Mouse (Mus musculus) testis, adult 2 months (tissue): ENCODE measurements at regions not wholly inside any gene's neighbourhood (a gene's known extent, or its start where the extent isn't known, plus 50 kb on each side); places are given as distances from the start of the nearest gene placed in this dataset.

Experiments
- CTCF ChIP-seq: fragments of 200-500 bp; IDR thresholded peaks from 2 replicates; pipeline ENCODE4 v1.5.1; 2012; ENCODE audit warnings: low read depth, mild to moderate bottlenecking, inconsistent platforms, low read length, moderate library complexity; ENCODE audit not compliant: control insufficient read depth, insufficient read depth, insufficient replicate concordance
- POLR2A ChIP-seq: fragments of 200-500 bp; IDR thresholded peaks from 2 replicates; pipeline ENCODE4 v1.6.1; 2012; ENCODE audit warnings: low read depth, mild to moderate bottlenecking, inconsistent platforms, low read length, moderate library complexity; ENCODE audit not compliant: control insufficient read depth

- TF ChIP-seq CTCF (no peak), POLR2A (no peak)
Observed at GRCm38 (mm10) chr10:70365504-70365903, 74.8 kb upstream of the Fam13c start.
